Mouse (Mus musculus) ovary, adult 18-20 months (tissue): ENCODE results near the gene Lnx1.

Experiments used
- DNase-seq: peaks from one replicate; pipeline ENCODE4 v3.0.0; 2022; ENCODE audit warnings: low spot score, mixed read lengths

Gene Lnx1

DNA sequence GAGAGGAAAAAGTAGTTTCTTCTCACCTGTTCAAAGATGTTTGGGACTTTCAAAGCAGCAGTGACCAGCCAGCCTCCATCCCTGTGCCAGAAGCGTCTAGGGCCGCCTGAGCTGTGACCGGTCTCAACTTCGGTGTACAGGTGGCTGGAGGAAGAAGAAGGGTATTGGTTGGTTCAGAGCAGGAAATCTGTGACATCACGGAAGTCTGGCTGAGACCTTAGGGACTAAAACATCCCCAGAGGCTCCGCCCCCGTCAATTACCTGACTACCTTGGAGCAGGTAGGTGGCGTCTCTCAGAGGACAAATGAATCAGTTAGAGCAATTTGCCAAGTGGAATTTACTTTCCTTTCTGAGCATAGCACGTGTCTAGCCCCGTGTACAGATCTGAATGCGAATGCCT lies at the start of gene Lnx1:
Gene Lnx1 (minus strand): TSS at position 147 of the 400 bp plus-strand sequence.
- DNase-seq: no peak

- DNase-seq: no peak
Measured at GRCm38 (mm10) chr5:74750501-74750900, 47.8 kb upstream of the Lnx1 start.

DNA sequence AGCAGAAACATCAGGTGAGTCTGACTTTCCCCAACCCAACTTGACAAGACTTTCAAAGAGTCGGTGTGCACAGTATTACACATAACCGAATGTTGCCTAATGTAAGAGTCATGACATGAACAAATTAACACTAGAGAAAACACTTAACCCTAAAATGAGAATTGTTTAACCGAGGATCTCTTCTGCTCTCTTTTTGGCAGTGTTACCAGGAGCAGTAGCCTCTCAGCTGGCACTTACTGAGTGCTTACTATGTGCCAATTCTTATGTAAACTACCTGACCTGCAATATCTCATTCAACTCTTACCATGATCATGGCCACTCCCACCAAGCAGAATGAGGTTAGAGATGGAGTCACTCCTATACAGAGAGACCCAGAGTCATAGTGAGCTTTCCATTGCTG lies 44.8 kb upstream of the Lnx1 start:
- DNase-seq: no peak

GRCm38 (mm10) chr5:74740951-74741350 lies 38.2 kb upstream of the Lnx1 start:
- DNase-seq: no peak

- DNase-seq: no peak
Measured at GRCm38 (mm10) chr5:74739435-74739834, 36.7 kb upstream of the Lnx1 start.

DNA sequence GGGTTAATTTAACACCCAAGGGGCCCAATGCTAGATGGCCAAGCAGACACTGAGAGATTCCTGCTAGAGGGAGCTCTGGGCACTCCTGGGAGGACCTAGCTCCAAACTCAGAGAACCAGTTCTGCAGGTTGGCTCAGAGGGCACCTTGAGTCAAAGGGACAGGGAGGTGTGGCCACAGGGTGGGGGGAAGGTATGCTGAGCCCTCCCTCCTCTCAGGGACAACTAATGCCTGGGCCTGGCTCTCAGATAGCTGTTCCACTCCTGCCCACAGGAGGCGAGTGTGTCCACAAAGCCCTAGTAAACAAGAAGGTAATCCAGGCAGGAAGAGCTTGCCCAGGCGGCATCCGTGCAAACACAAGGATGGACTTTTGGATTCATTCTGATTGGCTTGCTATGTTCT lies 35.6 kb upstream of the Lnx1 start:
- DNase-seq: peak; percentile 13

DNA sequence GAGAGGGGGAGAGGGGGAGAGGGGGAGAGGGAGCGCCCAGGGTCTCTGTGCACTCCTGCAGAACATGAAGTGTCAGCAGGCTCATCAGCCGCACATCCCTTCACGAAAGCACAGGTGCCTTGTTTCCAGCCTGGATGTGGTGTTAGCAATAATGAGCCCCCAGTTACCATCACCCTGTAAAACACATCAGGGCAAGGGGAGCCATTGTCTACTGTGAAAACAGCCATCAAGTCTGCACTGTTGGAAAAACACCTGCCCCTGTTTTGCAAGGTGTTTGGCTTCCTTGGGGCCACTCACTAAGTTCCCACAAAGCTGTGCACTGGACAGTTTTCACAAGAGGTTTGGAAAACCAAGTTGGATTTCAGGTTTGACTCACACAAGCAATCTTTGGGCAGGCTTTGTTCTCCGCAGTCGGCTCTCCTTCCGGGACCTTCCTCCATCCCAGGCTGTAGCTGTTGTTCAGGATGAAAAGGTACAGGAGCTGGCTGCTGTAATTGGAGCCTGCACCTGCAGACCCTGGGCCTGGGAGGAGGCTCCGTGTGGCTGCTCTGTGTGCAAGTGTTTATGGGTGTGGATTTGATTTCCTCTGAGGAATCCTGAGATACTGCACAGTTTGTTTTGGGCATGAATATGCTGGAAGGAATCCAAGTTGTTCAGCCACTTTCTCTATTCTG lies 31.3 kb upstream of the Lnx1 start:
- DNase-seq: no peak

DNA sequence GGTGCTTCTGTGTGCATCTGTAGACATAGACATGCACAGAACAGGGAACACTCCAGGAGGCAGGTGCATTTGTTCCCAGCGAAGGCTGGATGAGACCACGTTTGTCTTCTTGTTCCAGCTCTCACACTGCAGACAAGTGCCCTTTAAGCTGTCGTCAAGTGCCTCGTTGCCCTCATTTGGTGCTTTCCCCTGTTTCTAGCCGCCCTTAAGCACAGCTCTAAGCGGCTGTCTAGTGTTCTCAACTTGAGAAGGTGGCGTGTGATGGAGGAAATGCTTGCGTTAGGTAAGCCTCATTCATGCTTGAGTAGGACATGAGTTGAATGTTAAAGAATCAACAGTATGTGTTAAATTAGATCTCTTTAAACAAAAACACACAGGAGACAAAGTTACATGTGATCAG lies 29.9 kb upstream of the Lnx1 start:
- no peak for DNase-seq

- DNase-seq: no peak
Measured at GRCm38 (mm10) chr5:74730601-74731000, 27.9 kb upstream of the Lnx1 start.

- DNase-seq: no peak
Measured at GRCm38 (mm10) chr5:74729567-74729966, 26.9 kb upstream of the Lnx1 start.

GRCm38 (mm10) chr5:74728186-74728585 lies 25.5 kb upstream of the Lnx1 start:
- DNase-seq: no peak

DNA sequence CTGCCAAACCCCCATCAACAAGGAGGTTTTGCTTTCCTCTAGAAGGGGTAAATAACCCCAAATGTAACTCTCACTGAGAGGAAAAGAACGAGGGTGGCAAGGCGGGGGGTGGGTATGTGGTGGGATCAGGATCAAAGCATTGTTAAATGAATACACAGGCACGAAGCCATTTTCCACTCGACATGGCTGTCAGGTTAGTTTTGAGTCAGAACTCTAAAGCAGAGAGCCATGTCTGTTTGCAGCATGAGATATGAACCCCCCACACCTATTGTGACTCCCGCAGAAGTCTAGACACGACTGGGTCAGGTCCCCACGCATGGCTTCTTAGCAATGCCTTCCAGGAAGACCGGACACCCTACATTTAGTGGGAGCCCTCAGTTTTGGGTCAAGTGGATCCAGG lies 24.6 kb upstream of the Lnx1 start:
- DNase-seq: no peak

- no peak for DNase-seq
Measured at GRCm38 (mm10) chr5:74725541-74725940, 22.8 kb upstream of the Lnx1 start.

GRCm38 (mm10) chr5:74721816-74722215 lies 19.1 kb upstream of the Lnx1 start:
- DNase-seq: no peak

DNA sequence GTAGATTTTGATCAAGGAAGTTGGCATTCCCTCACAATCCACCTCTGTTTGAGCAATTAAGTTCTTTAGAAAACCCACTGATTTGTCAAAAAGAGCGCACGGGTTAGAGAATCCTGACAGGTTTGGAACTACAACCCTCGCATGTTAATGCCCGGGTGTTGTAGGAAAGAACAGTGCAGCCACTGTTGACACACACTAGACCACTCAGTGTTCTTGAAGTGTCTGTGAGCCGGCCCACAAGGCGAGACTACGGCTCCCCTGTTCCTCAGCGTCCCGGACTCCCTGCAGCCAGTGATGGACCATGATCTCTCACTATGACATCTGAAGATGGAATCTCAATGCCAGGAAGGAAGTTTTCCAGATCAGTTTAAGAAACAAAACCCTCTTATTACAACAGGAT lies 17.9 kb upstream of the Lnx1 start:
- DNase-seq: no peak

DNA sequence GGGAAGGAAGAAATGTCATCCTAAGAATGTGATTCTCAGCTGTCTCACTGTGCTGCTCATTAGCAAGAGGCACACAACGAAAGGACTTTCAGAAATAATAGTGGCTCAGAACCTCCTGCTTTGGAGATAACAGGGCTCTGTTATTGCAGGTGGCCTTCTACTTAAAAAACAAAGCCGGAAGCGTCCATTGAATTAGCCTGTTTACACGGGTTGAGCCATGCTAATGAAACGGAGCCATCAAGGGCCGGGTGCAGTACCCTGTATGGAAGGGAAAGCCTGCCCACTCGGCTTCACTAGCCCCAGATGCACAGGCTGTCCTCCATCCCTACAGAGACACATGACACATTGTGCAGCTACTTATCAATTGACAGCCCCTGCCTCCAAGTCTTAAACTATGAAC lies 13.5 kb upstream of the Lnx1 start:
- no peak for DNase-seq

DNA sequence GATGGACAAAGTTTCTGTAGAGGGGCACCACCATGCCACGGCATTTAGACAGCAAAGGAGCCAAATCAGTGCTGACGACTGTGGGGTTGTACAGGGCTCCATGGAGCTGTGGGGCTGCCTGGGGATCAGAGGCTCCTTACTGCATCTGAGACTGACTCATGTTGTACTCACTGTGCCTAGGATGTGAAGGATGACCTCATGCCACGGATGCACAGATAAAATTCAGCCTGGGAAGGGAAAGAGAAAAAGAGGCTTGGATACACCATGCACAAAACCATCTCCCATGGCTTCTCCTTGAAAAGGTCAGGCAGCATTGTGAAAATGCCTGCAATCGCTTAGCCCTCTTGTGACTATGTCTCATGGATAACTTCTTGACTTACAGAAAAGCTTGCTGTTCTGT lies 10.1 kb upstream of the Lnx1 start:
- DNase-seq: no peak

DNA sequence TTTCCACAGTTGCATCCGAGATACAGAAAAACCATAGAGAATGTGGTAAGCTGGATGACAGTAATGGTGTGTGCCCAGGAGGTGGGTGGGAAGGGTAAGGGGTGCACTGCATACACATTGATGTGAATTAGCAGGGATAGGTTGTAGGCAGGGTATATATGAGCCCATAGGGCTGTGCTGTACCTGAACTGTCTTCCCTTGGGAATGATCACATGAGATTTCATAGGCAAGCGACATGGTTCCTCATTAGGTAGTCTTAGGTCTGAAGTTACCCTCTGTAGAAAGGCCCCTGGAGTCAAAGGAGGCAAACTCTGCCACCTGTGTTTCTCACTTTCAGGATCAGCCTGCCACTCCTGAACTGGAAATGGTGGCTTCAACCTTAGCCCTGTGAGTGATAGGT lies 9.3 kb upstream of the Lnx1 start:
- no peak for DNase-seq

DNA sequence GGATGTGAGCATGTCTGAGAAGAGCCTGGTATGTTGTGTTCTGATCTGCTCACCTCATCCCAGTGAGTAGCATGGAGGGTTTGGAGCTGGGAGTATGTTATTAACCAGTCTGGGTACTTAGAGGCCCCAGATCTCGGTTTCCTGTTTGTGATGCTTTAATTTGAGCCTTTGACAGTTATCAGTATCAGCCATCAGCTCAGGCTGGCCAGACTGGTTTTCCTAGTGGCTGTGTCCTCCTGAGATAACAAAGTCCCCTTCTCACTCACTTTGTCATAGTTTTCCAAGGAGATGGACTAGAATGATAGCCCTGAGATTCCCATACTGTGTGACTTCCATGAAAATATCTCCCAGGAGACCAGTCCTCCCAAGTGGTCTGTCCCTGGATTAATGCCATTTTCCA lies 8.3 kb upstream of the Lnx1 start:
- DNase-seq: no peak

DNA sequence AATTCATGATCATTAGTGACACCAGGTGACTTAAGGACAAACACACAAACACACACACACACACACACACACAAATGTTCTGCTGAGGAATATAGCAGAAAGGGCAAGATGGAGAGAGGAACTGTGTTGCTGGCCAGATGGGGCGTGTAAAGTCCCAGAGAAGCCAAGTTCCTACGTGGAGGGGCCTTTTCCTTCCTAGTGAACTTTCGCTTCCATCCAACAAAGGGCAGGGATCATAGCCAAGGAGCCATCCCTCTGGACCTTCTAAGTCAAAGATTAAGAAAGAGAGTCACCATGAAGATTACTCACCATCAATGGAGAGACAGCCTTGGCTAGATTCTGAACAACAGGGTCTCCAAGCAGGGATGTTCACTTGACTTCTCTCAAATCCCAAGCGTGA lies 7.5 kb upstream of the Lnx1 start:
- no peak for DNase-seq

GRCm38 (mm10) chr5:74704460-74704790 lies 1.7 kb upstream of the Lnx1 start:
- peak; percentile 72 for DNase-seq

DNA sequence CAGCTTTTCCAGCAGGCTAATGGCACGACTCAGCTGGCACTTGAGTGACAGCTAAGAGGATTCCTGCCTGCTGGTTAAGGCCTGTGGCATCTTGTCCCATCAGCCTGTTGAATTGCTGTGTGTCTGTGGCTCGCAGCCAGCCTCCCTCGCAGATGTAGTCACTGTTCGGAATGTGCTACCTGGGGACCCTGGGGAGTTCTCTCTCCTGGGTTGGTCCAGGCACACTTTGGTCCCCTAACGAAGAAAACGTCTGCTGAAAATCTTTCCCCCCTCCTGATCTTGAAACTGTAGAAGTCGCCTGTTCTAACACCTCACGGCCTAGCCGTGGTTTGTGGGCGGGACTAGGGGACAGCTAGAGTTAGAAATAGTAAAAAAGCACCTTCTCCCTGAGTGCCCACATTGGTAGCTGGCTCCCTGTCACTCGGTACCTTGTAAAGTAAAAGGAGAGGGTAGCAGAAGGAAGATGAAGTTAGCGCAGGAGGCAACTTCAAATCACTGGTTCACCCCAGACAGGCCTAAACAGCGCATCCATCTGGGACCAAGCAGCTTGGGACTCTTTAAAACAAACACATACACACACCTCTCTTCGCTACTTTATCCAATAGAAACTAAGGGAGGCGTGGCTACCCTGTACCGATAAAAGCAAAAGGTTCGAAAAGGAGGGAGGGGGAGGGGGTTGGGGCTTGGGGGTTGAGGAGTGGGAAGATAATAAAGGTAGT lies 1.2 kb upstream of the Lnx1 start:
- no peak for DNase-seq

GRCm38 (mm10) chr5:74700918-74701317 lies 1.8 kb downstream of the Lnx1 start:
- DNase-seq: no peak

DNA sequence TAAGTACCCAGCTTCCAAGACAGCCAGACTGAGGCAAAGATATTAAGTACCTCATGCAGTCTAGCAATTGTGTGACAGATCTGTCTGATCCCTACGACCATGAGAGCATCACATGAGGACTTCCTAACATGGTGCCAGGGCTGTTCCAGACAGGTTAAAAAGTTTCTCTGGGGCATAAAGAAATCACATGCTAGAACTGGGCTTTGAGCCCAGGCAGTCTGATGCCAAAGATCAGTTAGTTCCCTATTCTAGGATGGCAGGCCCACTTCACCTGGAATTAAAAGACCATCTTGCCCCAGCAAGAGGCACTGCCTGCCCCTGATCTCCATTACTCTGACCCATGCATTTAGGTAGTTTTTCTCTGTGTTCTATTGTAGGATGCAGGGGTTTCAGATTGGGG lies 3.0 kb downstream of the Lnx1 start:
- no peak for DNase-seq
